Mouse (Mus musculus): ENCODE data around the gene Paox.
A peak's percentile ranks its signal among the peaks of the same experiment; 100 is the strongest.
"Not testable (repeated sequence)": the region's sequence is repeated elsewhere in the genome, so short reads cannot be mapped to it uniquely, and the experiment has no call there.

Gene Paox

DNA sequence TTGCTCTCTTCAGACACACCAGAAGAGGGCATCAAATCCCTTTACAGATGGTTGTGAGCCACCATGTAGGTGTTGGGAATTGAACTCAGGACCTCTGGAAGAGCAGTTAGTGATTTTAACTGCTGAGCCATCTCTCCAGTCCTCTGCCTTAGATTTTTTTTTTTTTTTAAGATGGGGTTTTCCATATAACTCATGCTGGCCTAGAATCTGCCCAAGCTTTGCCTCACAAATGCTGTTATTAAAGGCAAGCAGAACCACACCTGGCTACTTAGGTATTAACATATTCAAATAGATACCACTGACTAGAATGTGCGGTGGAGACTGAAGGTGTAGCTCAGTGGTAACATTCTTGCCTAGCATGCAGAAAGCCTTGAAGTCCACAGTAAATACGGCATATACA is 4.9 kb downstream of the Paox start:
- DNase-seq (ENCODE audit: low spot score in 2 of 2) = no peak

GRCm38 (mm10) chr7:140121338-140121910 is 5.8 kb downstream of the Paox start:
- no peak for DNase-seq (ENCODE audit: low spot score in 2 of 2)

GRCm38 (mm10) chr7:140122765-140123164 is 7.2 kb downstream of the Paox start:
- no peak for DNase-seq (ENCODE audit: low spot score in 2 of 2)

DNA sequence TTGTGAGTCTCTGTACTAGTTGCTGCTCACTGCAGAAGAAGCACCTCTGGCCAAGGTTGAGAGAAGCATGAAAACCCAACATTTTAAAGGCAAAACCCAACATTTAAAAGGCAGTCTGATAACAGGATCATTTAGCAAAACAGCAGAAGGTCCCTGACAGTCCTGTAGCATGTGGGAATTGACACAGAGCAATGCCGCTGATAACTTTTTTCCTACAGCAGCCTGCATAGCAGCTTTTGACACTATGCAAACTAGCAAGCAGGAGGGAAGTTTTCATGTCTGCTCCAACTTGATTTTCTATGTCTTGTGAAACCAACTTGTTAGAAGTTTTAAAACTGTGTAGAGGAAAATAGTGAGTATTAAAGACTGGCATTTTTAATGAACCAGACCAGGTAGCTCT is 8.8 kb downstream of the Paox start:
- DNase-seq (ENCODE audit: low spot score in 2 of 2) = no peak

DNA sequence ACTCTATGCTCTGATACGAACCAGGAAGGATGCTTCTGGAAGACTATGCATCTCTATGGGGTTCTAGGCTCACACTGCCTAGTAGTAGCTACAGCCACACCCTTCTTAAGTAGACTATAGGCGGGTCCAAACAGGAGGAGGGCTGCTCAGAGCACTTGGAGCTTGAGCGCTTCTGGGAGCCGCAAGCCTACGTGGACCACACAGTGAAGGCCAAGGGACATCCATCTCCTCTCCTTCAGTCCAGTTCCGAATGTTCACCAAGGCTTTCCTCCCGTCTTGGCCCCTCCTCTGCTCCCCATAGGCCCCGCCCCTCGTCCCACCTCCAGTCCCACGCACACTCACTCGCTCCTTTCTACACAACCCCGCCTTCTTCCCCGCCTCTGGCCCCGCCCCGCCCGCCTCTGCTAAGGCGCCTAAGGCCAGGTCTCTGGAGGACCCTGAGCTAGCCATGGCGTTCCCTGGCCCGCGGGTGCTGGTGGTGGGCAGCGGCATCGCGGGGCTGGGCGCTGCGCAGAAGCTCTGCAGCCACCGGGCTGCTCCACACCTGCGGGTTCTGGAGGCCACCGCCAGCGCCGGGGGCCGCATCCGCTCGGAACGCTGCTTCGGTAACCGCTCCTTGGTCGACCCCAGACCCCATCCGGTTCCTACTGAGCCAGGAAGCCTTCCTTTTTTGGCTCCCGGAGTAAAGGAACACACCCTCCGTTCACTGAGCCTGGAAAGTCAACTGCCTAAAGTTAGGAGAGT is 9.9 kb downstream of the Paox start:
- DNase-seq (ENCODE audit: low spot score in 2 of 2) = peak; percentile 84 to 85

- DNase-seq (ENCODE audit: low spot score in 2 of 2) = no peak
Measured at GRCm38 (mm10) chr7:140126022-140126350, 10.4 kb downstream of the Paox start.

DNA sequence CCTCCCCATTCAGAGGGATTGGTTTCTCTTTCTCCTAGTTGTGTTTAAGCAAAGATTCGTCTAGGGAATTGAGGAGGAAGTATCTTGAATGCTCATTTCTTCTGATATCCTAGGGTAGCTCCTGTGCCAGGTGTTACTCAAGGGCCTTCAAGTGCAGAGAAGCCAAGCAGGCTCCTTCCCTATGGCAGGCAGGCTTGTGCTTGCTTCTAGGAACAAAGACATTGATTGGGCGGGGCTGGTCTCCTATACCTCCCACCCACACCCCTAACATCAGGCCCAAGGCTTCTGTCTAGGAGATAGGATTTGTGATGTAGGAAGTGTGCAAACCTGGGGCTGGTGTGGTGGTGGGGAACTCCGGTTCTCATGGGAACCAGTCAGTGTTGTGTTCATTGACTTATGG is 11.3 kb downstream of the Paox start:
- DNase-seq (ENCODE audit: low spot score in 2 of 2) = no peak

DNA sequence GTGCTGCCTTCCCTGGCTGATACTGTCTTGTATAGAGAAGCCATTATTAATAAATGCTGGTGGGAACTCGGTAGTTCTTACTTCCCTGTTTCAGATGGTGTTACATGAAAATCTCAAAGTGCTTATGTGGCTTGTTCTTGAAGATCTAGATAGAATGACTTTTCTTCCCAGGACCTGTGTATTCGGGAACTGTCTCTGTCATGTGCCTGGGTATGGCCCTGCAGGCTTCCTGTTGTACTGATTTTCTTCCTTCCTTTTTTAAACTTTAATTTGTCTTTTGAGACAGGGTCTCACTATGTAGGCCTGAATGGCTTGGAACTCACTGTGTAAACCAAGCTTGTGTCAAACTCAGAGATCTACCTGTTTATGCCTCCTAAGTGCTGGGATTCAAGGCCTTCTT is 12.3 kb downstream of the Paox start:
- no peak for DNase-seq (ENCODE audit: low spot score in 2 of 2)

DNA sequence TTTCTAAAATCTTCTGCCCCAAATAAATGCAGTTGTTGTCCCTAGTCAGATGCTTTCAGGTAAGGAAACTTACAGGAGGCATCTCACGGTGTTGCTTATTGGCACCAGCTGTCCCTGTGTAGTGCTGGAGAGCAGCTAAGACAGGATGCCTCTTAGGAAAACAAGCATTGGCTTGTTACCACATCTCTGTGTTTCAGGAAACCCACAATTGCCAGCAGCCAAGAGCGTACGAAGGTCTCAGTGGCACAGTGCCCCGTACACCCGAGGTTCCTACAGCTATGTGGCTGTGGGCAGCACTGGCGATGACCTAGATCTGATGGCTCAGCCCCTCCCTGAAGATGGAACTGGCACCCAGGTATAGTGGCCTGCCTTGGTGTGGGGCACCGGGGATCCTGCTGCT is 16.6 kb downstream of the Paox start:
- DNase-seq (ENCODE audit: low spot score in 2 of 2) = not testable (repeated sequence)

DNA sequence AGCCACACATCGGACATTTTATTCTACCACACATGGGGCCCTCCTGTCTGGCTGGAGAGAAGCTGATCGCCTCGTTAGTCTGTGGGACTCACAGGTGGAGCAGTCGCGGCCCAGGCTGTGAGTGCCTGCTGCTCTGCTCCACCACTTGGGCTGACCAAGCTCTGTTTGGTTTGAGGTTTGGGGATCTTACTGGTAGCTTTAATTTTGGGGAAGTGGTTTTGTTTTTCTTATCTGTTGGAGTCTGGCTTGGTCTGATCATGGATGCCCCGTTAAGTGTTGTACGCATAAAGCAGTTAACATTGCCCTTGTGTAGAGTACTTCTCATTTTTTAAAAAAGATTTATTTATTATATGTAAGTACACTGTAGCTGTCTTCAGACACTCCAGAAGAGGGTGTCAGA is 18.4 kb downstream of the Paox start:
- not testable (repeated sequence) for DNase-seq (ENCODE audit: low spot score in 2 of 2)

DNA sequence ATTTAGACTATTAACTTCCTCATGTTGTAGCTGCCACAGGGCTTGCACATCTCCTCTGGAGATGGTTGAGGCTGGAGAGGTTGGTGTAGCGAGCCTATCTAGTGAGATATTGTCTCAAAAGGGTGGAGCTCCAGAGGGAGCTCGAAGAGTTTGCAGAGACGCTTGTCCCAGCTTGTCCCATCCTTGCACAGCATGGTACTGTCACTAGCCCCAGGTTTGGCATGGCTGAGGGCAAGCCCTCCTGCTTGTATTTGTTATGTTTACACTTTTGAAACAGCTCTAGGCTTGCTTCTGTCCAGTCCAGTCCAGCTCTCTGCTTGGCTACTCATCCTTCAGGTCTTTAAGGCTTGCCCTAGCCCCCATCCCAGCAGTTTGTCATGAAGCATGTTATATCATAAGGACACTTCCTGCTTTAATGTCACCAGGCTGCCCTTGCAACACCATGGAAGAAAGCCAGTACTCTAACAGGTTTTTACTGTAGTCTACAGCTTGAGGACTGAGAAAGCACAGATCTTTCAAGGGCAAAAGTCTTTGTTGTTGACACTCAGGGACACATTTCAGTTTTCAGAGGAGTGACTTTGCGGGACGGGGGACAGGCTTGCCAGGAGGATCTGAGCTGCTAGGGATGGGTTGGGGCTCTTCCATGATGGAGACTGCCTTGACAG is 19.6 kb downstream of the Paox start:
- DNase-seq (ENCODE audit: low spot score in 2 of 2) = no peak

GRCm38 (mm10) chr7:140137135-140138020 is 21.8 kb downstream of the Paox start, which contains the start of gene Mtg1:
Gene Mtg1 (plus strand): TSS chr7:140137564.
- peak; percentile 91 to 97 for DNase-seq (ENCODE audit: low spot score in 2 of 2)

DNA sequence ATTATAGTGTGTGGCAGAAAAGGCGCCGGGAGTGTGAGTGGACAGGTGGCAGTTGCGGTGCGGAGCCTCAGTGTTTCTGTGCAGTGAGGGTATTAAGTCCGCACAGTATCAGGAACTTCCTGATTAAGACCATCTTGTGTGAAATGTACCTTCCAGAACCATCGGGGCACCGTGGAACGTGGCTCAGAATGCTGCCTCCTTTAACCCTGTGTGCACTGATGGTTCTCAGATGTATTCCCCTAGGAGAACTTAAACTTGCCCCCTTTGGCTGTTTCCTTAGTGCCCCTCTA is 22.4 kb downstream of the Paox start:
- DNase-seq (ENCODE audit: low spot score in 2 of 2) = no peak

DNA sequence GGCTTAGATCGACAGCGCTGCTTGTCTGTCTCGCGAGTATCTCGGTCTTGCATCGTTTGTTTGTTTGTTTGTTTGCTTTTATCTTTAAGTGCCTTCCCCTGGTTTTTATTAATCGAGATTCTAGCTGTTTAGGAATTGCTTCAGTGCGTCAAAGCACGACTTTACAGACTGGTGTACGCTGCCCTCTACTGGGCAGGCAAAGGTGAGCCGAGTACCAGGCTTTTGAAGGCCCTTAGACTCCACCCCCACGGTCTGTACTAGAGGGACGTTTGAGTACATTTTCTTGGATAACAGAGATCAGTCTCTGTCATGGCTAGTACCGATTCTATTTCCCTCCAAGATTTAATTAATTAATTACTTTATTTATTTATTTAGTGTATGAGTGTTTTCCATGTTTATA is 25.8 kb downstream of the Paox start:
- DNase-seq (ENCODE audit: low spot score in 2 of 2) = peak; percentile 24 to 64

- DNase-seq (ENCODE audit: low spot score in 2 of 2) = no peak
Measured at GRCm38 (mm10) chr7:140144550-140144949, 29.0 kb downstream of the Paox start.

GRCm38 (mm10) chr7:140153383-140153782 is 37.8 kb downstream of the Paox start:
- DNase-seq (ENCODE audit: low spot score in 2 of 2) = no peak

DNA sequence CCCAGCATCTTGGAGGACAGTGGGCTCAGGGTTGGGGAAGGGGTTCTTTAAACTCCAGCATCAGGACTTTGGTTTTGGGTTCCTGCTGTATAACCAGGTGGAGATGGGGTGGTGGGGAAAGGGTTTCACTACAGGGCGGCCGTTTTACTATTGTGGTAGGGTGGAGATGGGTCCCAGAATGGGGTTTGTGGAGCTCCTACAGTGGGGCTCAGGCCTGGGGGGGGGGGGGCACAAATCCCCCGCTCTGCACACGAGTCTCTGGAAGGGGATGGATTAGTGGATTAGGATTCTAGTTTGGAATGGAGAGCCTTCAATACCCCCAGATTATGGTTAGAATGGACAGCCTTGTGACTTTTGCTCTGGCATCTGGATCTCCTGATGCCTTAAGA is 38.2 kb downstream of the Paox start:
- no peak for DNase-seq (ENCODE audit: low spot score in 2 of 2)

GRCm38 (mm10) chr7:140154218-140154927 is 38.8 kb downstream of the Paox start, which contains the start of gene Sprn:
Gene Sprn (minus strand): TSS chr7:140154877.
- no peak for DNase-seq (ENCODE audit: low spot score in 2 of 2)

DNA sequence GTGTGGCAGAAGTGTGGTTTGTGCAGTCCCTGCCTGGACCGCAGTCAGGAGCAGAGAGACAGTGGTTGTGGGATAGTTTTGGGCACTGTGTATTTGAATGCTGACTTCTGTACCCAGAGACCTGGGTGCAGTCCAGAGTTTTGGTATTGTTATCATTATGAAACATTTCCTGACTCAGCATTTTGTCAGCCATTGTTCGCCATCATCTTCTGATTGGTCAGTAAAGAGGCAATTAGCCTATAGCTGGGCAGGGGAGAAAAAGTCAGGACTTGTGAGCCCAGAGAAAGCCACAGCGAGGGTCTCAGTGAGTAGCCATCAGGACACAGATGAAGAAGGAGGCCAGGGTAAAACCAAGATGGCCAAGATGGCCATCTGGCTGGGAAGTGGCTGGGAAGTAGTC is 44.8 kb downstream of the Paox start:
- no peak for DNase-seq (ENCODE audit: low spot score in 2 of 2)

GRCm38 (mm10) chr7:140164664-140165063 is 49.1 kb downstream of the Paox start, which contains the start of gene Olfr522:
Gene Olfr522 (minus strand): TSS chr7:140164764.
- no peak for DNase-seq (ENCODE audit: low spot score in 2 of 2)

- DNase-seq (ENCODE audit: low spot score in 2 of 2) = no peak
Measured at GRCm38 (mm10) chr7:140167950-140168349, 52.4 kb downstream of the Paox start.

DNA sequence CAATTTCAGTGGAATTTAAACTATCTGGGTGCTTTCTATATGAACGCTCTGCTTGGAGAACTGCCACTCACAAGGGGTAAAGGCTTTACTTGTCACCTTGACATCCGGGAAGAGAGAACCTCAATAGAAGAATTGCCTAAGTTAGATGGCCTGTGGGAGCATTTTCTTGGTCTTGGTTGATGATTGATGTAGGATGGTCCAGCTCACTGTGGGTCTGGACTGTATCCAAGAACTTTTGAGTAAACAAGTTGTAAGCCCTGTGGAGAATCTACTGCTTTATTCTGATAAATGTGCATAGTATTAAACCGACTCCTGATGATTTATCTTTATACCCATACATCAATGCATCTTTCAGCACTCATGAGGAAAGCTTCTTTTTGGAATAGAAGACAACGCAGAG is 53.8 kb downstream of the Paox start:
- no peak for DNase-seq (ENCODE audit: low spot score in 2 of 2)

All from thymus, postnatal 10 days (tissue).